18 mouse cellular contexts compared by ENCODE assay signal in the genomic region with DNA sequence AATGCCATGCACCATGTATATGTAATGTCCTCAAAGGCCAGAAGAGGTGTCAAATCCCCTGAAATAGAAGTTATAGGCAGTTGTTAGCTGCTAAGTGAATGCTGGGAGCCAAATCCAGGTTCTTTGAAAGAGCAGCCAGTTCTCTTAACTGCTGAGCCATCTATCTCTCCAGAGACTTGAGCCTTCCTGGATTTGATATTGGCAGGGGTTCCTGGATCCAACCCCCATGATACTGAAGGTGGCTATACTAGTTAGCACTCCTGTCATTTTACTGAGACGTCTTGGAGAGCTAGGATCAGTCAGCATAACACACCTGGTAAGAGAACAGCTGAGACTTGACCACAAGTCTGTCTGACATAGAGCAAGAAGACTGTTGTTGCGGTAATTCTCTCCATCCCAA. TPM values are rescaled to one million over a fixed set of nuclear protein-coding genes. Genes with fewer than 3 reads are reported as not detected.
"Had no signal": no experiment of that assay in that cellular context is flagged by ENCODE, and none has a peak within 500 bp of the region (broad histone marks: within the 10 kb centered on the region; RNA-seq: fewer than 3 reads in every experiment).

No protein-coding gene starts in this region.

- H3K4me3 ChIP-seq: kidney, embryonic 15.5 days; left cerebral cortex, adult 2 months; liver, embryonic 13.5 days; neural tube, embryonic 13.5 days had no signal

- H3K36me3 ChIP-seq: kidney, embryonic 15.5 days; liver, embryonic 13.5 days; neural tube, embryonic 13.5 days had no signal

- H3K4me2 ChIP-seq: kidney, embryonic 15.5 days; liver, embryonic 13.5 days; midbrain, embryonic 11.5 days; neural tube, embryonic 13.5 days had no signal

- H3K4me1 ChIP-seq: liver, embryonic 13.5 days; neural tube, embryonic 13.5 days had no signal

- H3K27ac ChIP-seq: kidney, embryonic 15.5 days; left cerebral cortex, adult 2 months; liver, embryonic 13.5 days; neural tube, embryonic 13.5 days had no signal

- DNase-seq: kidney, postnatal 10 days; kidney, postnatal 36 days; layer of hippocampus, postnatal 36 days; liver, embryonic 13.5 days; lung, adult 2 months; lung, postnatal 14 days; lung, postnatal 4 days; midbrain, embryonic 14.5 days; retina, postnatal 1 day; right cerebral cortex, postnatal 25 days; thymus, adult 18-20 months; thymus, postnatal 36 days had no signal

- H3K27me3 ChIP-seq: kidney, embryonic 15.5 days; liver, embryonic 13.5 days; neural tube, embryonic 13.5 days had no signal

- H3K9me3 ChIP-seq: kidney, embryonic 15.5 days; liver, embryonic 13.5 days; neural tube, embryonic 13.5 days had no signal

- H3K9ac ChIP-seq: kidney, embryonic 15.5 days; liver, embryonic 13.5 days; neural tube, embryonic 13.5 days had no signal

RNA-seq across cellular contexts. Expression of gene Sema4f, which starts 54.1 kb away (rescaled TPM):
- total RNA-seq: liver, adult 2 months; megakaryocyte-erythroid progenitor cell, adult 5-6 weeks had no signal
- polyA plus RNA-seq: liver, adult 2 months had no signal
